Mouse (Mus musculus) gonadal fat pad, adult 2 months (tissue): Measurements from ENCODE around the gene Ulk3. TPM values are rescaled to one million over a fixed set of nuclear protein-coding genes. Genes with fewer than 3 reads are reported as not detected.

Experiments used
- DNase-seq: peaks from one replicate; pipeline ENCODE4 v3.0.0-alpha.2; 2012; ENCODE audit warnings: low read depth
- polyA plus RNA-seq: library from polyadenylated mRNA; depleted of rRNA; stranded (reverse); fragments of >200 nt; gene quantifications from 2 replicates; pipeline ENCODE4 v1.2.3, GENCODE M21; 2012; rRNA removed

Ulk3 gene
- polyA plus RNA-seq, result 46.2 and 47.9 TPM in 2 replicates

DNA sequence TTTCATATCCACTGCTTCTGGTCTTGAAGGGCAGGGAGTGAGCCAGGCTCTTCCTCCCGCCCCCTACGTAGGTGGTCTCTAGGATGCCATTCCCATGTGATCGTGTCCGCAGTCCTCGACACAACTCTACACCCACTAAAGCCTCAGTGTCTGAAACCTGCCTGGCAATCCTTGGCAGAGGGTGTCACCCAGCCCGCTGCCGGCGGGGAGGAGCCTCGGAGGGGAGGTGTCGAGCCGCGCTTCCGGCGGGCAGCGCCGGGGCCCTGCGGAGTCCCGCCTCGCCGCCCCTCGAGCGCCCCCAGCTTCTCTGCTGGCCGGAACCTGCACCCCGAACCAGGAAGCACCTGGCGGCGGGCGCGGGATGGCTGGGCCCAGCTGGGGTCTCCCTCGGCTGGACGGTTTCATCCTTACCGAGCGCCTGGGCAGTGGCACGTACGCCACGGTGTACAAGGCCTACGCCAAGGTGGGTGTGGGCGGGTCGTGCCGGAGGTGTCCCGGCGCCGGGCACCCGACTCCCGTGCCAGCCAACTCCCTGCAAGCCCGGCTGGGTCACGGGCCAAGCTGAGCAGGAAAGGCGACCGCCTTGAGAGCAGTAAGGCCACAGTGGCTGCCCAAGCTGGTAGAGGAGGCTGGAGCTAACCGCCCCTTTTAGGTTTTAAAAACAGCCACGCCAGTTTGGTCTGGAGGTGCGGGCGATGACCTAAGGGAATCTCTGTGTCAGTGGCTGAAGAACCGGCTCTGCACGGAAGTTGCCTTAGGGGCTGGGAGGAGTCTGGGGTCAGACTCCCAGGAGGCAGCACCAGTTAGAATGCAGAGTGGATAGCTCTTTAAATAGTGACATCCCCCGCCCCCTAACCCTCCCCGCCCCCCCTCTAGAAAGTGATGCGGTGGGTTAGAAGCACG, at the start of gene Ulk3:
TSS of gene Ulk3 (plus strand) at position 229 of the 903 bp plus-strand sequence.
- DNase-seq, result peak; percentile 36

- DNase-seq, result no peak
Observed at GRCm38 (mm10) chr9:57539550-57539949, 49.7 kb upstream of the Ulk3 start.

DNA sequence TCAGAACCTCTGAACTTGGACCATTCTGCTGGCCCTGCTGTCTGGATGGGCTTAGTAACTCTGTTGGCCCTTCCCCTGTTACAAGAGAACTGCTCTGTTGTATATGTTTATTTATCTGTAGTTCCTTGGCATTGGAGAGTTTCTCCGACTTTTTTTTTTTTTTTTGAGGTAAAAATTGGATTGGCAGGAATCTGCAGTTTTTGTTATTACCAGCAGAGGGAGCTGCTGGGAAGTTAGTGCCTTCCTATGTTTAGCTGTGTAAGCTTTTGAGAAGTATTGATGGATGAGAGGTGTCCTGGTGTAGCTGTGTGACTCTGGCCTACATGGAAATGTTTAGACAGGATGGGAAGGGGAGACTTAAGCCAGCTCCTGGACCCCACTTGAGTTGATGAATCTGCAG, 47.9 kb upstream of the Ulk3 start:
- no peak for DNase-seq

DNA sequence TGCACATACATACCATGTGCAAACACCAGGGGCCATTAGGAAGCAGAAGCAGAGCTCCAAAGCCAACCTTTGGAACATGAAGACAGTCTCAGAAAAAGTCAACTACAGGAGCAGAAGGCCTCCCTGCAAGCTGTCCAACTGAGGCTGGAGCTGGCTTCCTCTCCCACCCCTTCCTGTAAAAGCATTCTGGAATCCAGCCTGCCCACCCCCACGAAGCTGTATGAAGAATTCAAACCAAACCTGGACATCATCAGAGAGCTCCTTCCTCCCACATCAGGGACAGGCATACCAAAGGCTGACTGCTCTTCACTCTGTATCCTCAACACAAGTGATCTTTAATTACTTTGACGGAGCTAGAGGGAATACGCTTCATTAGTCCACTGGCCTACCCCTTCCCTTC, 45.3 kb upstream of the Ulk3 start:
- no peak for DNase-seq

DNA sequence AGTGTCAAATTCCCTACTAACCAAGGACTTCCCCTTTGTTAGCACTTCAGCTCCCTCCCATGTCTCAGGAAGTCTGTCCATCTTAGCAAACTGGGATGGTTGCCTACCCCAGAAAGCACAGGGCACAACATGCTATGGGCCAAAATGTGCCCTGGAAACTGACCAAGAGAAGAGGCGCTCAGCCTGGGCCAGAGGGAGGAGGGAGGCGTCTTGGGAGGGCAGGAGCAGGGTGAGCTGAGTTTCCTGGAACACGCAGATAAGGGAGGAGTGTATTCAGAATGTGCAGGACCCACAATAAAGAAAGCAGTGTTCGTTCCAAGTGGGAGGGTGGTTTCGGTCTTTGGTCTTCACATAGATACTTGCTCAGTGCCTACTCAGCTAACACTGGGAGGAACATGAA, 42.0 kb upstream of the Ulk3 start:
- no peak for DNase-seq

- DNase-seq, result no peak
Observed at GRCm38 (mm10) chr9:57547869-57548268, 41.4 kb upstream of the Ulk3 start.

DNA sequence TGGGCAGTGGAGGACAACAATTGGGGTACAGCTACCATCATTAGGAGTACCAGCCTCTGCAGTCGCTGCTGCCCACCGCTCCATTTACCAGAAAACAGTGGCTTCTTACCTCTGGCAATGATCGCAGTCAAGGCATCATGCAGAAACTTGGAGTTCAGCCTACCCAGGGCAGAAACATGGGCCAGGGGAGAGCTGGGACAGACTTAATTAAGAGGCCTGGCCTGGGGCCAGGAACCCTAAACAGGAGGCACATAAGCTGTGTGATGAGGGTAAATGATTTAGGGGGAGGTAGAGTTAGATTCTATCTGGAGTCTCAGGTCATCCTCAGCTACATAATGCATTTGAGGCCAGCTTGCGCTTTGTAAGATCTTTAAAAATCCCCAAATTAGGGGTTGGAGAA, 40.1 kb upstream of the Ulk3 start:
- no peak for DNase-seq

DNA sequence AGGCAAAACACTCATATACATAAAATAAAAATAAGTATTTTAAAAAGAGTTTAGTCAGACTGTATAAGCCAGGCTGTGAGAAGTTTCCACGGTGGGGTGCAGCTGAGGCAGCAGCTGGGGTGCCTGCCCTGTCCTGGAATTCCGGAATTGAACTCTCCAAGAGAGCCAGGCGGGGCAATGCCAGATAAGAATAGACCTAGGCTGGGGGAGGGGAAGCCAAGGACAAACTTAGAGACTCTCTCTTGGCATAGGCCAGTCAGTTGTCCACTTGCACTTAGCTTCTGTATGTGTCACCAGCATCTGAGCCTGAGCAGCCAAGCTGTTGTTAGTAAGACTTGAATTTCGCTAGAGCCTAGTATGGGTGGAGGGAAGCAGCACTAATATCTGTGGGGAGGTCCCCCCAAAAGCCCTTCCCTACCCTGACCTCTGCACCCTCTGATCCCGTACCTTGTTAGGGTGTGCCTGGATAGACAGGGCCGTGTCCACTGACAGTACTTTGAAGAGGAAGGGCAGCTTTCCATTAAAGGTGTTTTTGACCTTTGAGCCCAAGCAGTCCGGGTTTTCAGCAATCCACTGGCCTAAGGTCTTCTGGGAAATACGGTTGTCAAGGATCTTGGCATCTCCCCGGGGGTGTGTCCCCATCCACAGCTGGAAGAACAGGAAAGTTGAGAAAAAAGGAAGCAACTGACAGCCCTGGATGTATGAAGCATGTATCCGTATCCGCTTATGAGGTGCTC, 39.0 kb upstream of the Ulk3 start:
- DNase-seq, result no peak

GRCm38 (mm10) chr9:57552139-57552887, 36.9 kb upstream of the Ulk3 start, which contains the start of gene Mpi:
TSS of gene Mpi (minus strand) at chr9:57552763.
- DNase-seq, result no peak

- DNase-seq, result no peak
Observed at GRCm38 (mm10) chr9:57553119-57553518, 36.1 kb upstream of the Ulk3 start.

- DNase-seq, result no peak
Observed at GRCm38 (mm10) chr9:57554753-57555152, 34.5 kb upstream of the Ulk3 start.

DNA sequence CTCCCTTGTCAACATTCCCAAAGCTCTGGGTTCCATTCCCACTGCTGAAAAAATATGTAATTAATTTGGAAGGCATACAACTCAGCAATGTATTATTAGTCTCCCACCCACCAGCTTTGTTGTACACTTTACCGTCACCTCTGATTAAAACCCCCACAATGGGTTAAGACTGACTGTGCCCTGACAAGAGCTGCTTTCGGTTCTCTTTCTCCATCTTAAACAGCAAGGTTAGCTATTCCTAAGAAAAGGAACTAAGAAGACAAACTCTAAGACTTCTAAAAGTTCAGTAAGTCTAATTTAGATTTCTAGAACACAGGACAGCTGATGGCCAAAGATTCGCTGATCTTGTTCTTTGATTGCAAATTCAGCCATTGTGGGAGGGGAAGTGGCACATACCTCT, 32.0 kb upstream of the Ulk3 start:
- no peak for DNase-seq

GRCm38 (mm10) chr9:57558625-57559024, 30.6 kb upstream of the Ulk3 start:
- no peak for DNase-seq

GRCm38 (mm10) chr9:57559568-57559967, 29.7 kb upstream of the Ulk3 start:
- no peak for DNase-seq

DNA sequence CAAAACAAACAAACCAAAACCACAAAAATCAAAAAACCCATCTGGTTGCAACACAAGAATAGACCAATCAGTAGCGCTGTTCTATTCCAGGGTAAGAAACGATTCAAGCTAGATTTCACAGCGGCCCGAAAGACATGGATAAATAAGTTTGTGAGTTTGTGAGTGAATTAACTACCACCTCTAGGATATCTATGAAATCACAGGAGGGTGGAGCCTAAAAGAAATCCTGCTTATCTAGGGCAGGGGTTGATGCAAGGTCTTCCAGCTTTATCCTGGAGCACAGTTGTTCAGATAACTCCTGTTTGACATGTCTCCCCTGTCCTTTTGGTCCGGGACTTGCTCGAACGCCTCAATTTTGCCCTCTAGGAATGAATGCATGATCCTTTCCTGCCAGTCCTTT, 29.0 kb upstream of the Ulk3 start:
- no peak for DNase-seq

DNA sequence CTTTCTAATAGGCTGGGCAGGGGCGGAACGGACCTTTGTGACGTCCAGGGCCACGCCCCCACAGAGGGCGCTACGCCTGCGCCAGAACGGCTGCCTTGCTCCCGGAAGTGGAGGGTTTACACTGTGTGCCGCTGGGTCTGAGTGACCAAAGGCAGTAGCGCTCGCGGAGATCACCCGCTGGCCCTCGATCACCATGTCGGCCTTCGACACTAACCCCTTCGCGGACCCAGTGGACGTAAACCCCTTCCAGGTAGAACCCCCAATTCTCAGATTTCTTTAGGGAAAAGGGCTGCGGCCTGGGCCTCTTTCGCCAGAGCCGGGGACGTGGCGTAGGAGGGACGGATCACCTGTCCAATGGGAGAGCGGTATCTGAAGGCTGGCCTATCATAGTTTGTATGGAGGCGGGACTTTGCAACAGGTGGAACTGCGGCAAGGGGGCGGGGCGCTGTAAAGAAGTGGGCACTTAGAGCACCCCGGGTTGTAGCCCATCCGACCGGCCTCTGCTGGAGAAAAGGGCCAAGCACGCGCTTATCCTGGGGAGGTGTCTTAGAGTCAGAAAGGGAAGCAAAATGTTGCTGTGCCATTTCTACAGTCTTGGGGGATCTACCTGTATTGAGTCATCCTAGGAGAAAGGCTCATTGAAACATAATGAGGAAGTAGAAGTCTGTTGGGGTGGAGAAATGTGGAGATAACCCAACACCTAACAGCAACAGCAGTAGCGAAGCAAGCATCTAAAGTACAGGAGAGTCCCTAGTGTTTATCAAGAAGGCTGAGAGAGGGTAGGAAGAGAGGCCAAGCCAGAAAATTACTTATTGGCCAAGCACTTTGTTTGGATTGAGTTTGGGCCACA, 28.2 kb upstream of the Ulk3 start, which contains the start of gene Scamp2:
TSS of gene Scamp2 (plus strand) at position 83 of the 850 bp plus-strand sequence.
- no peak for DNase-seq

DNA sequence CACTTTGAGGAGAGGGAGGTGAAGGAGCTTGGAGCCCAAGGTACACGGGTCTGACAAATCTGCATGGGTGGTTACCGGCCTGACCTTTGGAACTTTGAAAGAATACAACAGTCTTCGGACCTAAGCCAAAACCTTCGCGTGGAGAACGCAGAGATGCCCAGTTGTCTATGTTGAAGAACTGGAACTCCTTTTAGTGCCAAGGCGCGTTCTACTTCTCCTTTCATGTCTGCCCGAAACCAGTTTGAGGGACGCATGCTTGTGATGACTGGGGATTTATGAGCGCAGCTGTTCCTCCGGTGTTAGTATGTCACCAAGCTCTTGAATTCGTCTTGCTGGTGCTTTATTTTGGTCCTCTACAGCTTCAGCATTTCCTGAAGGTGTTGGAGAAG, 27.5 kb upstream of the Ulk3 start:
- DNase-seq, result no peak

- no peak for DNase-seq
Observed at GRCm38 (mm10) chr9:57562896-57563372, 26.3 kb upstream of the Ulk3 start.

- DNase-seq, result no peak
Observed at GRCm38 (mm10) chr9:57564609-57565008, 24.6 kb upstream of the Ulk3 start.

GRCm38 (mm10) chr9:57565741-57566221, 23.5 kb upstream of the Ulk3 start:
- DNase-seq, result no peak

GRCm38 (mm10) chr9:57566846-57567245, 22.4 kb upstream of the Ulk3 start:
- DNase-seq, result no peak
